Mouse (Mus musculus) limb, embryonic 14.5 days (tissue): ENCODE data around the gene Unc5cl. TPM values are rescaled to one million over a fixed set of nuclear protein-coding genes. Genes with fewer than 3 reads are reported as not detected.

ENCODE experiments used
- ATAC-seq: fragments of 200-750 bp; cut with Nextera tagmentation; 2 replicates; pipeline ENCODE4 v1.8.0; 2017; ENCODE audit warnings: low read depth, moderate number of reproducible peaks, moderate TSS enrichment; ENCODE audit not compliant: low FRiP score
- DNase-seq: peaks from one replicate; pipeline ENCODE4 v3.0.0-alpha.2; 2015; ENCODE audit warnings: low spot score
- H3K27ac ChIP-seq: fragments of 300-500 bp; sonication (generic); replicated peaks from 2 replicates; pipeline ENCODE4 v1.5.1; 2014; ENCODE audit warnings: low read depth, mild to moderate bottlenecking, low read length, moderate library complexity, mixed read lengths
- H3K27me3 ChIP-seq: fragments of 300-500 bp; sonication (generic); 2 replicates; pipeline ENCODE4 v1.6.1; 2014; ENCODE audit warnings: low read length, mixed read lengths; ENCODE audit not compliant: control insufficient read depth, insufficient read depth
- H3K36me3 ChIP-seq: fragments of 300-500 bp; sonication (generic); 2 replicates; pipeline ENCODE4 v1.6.1; 2014; ENCODE audit warnings: mild to moderate bottlenecking, low read length, moderate library complexity, mixed read lengths; ENCODE audit not compliant: control insufficient read depth, insufficient read depth
- H3K4me1 ChIP-seq: fragments of 300-500 bp; sonication (generic); 2 replicates; pipeline ENCODE4 v1.6.1; 2014; ENCODE audit warnings: antibody characterized with exemption, low read length, mixed read lengths; ENCODE audit not compliant: control insufficient read depth, insufficient read depth
- H3K4me2 ChIP-seq: fragments of 300-500 bp; sonication (generic); replicated peaks from 2 replicates; pipeline ENCODE4 v1.6.1; 2014; ENCODE audit warnings: low read depth, mild to moderate bottlenecking, low read length, moderate library complexity; ENCODE audit not compliant: severe bottlenecking
- H3K4me3 ChIP-seq: fragments of 300-500 bp; sonication (generic); replicated peaks from 2 replicates; pipeline ENCODE4 v1.5.1; 2014; ENCODE audit warnings: low read length
- H3K9ac ChIP-seq: fragments of 300-500 bp; sonication (generic); 2 replicates; pipeline ENCODE4 v1.6.1; 2014; ENCODE audit warnings: mild to moderate bottlenecking, low read depth, low read length, moderate library complexity; ENCODE audit not compliant: severe bottlenecking
- H3K9me3 ChIP-seq: fragments of 300-500 bp; sonication (generic); 2 replicates; pipeline ENCODE4 v1.6.1; 2016; ENCODE audit warnings: low read length; ENCODE audit not compliant: control insufficient read depth
- POLR2A ChIP-seq: fragments of 200-500 bp; IDR thresholded peaks from 2 replicates; pipeline ENCODE4 v1.8.0; 2012; ENCODE audit warnings: inconsistent platforms, mild to moderate bottlenecking, moderate library complexity, borderline replicate concordance; ENCODE audit not compliant: insufficient read depth, insufficient read length; ENCODE audit errors: extremely low read depth
- whole genome bisulfite sequencing: fragments of 180-500 bp; shearing (Covaris S2); extraction: QIAGEN DNeasy Blood & Tissue Kit; methylation state at CpG from one replicate; pipeline ENCODE4 v1.1.7; 2014; 5-methylcytosine and 5-hydroxymethylcytosine counted together
- polyA plus RNA-seq, 2 experiments: library from polyadenylated mRNA; depleted of rRNA in 1 of 2; stranded (reverse) in 1 of 2; unstranded in 1 of 2; fragments of >200 nt; fragmentation: Nextera tagmentation in 1 of 2; extraction: Ambion mirVana in 1 of 2; gene quantifications; 2 replicates each; pipeline versions ENCODE4 v1.2.1 to v1.2.3; 2012 to 2014

Unc5cl gene
- polyA plus RNA-seq, 2 experiments, result 0.15 to 0.18 TPM

DNA sequence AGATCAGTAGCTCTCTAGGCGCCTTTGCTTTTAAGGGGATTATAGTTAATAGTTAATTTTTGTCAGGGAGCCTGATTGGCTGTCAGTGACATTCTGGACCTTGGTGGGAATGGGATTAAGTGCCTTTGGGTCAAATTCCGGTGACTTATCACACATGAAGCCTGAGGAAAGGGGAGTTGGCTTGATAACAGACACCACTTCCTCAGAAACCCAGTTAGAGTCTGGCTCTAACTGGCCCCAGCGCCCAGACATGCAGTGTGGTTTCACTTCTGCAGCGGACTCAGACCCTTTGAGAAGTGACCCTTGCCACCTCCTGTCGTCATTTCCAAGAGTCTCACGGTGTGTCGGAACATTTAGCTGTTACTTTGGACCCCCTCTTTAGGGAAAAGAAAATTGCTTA is 36.5 kb upstream of the Unc5cl start:
- Histone ChIP-seq H3K27ac (no peak overlapping the region), H3K36me3 (peaks cover 27% of the 10 kb centered on the region), H3K9ac (no peak overlapping the region), H3K4me2 (no peak overlapping the region), H3K27me3 (no peaks in the 10 kb centered on the region), H3K4me3 (no peak overlapping the region), H3K4me1 (no peaks in the 10 kb centered on the region), H3K9me3 (no peaks in the 10 kb centered on the region)
- 85% methylated on average over 7 of the region's 7 CpGs for WGBS
- no peak for TF ChIP-seq POLR2A
- ATAC-seq (no peak), DNase-seq (no peak)

DNA sequence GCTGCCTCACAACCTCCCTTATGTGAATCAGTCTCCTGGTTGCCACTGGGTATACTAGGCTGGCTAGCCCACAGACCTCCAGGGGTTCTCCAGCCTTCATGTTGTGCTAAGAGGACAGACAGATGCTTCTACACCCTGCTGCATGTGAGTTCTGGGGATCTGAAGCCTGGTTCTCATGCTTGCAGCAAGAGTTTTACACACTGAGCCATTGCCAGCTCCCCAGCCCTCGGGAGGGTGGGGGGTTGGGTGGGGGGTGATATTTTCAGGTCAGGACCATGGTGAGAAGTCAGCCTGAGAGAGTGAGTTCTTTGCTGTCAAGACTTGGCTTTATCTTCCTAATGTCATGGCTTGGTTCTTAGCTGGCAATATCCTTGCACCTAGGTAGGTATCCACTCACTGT is 35.9 kb upstream of the Unc5cl start:
- no peak overlapping the region for H3K4me3 ChIP-seq

GRCm38 (mm10) chr17:48419571-48419970 is 35.1 kb upstream of the Unc5cl start:
- no peak for TF ChIP-seq POLR2A
- H3K4me3 ChIP-seq, result no peak overlapping the region
- no peaks in the 10 kb centered on the region for H3K4me1 ChIP-seq
- H3K9ac ChIP-seq, result no peak overlapping the region
- peaks cover 22% of the 10 kb centered on the region for H3K36me3 ChIP-seq
- no peak for ATAC-seq
- WGBS, result 51% methylated on average over 2 of the region's 2 CpGs
- no peaks in the 10 kb centered on the region for H3K27me3 ChIP-seq
- H3K4me2 ChIP-seq, result no peak overlapping the region
- no peak for DNase-seq
- H3K9me3 ChIP-seq, result no peaks in the 10 kb centered on the region
- H3K27ac ChIP-seq, result no peak overlapping the region

More for the DNA sequence above, 35.9 kb upstream of the Unc5cl start:
- no peaks in the 10 kb centered on the region for H3K9me3 ChIP-seq
- no peaks in the 10 kb centered on the region for H3K27me3 ChIP-seq
- peaks cover 27% of the 10 kb centered on the region for H3K36me3 ChIP-seq
- no peak for TF ChIP-seq POLR2A
- no peaks in the 10 kb centered on the region for H3K4me1 ChIP-seq
- WGBS, result 93% methylated on average over 1 of the region's 1 CpGs
- ATAC-seq (no peak), DNase-seq (no peak)
- no peak overlapping the region for H3K4me2 ChIP-seq
- H3K9ac ChIP-seq, result no peak overlapping the region
- H3K27ac ChIP-seq, result no peak overlapping the region

GRCm38 (mm10) chr17:48424237-48424636 is 30.5 kb upstream of the Unc5cl start:
- ATAC-seq, result no peak
- no peak overlapping the region for H3K27ac ChIP-seq
- 88% methylated on average over 9 of the region's 9 CpGs for WGBS
- no peaks in the 10 kb centered on the region for H3K27me3 ChIP-seq
- H3K9ac ChIP-seq, result no peak overlapping the region
- H3K4me2 ChIP-seq, result no peak overlapping the region
- no peaks in the 10 kb centered on the region; the same call in 1 of the 2 replicates for H3K36me3 ChIP-seq
- peaks cover 22% of the 10 kb centered on the region for H3K4me1 ChIP-seq
- no peak overlapping the region for H3K4me3 ChIP-seq
- H3K9me3 ChIP-seq, result no peaks in the 10 kb centered on the region
- no peak for DNase-seq
- TF ChIP-seq POLR2A, result no peak

DNA sequence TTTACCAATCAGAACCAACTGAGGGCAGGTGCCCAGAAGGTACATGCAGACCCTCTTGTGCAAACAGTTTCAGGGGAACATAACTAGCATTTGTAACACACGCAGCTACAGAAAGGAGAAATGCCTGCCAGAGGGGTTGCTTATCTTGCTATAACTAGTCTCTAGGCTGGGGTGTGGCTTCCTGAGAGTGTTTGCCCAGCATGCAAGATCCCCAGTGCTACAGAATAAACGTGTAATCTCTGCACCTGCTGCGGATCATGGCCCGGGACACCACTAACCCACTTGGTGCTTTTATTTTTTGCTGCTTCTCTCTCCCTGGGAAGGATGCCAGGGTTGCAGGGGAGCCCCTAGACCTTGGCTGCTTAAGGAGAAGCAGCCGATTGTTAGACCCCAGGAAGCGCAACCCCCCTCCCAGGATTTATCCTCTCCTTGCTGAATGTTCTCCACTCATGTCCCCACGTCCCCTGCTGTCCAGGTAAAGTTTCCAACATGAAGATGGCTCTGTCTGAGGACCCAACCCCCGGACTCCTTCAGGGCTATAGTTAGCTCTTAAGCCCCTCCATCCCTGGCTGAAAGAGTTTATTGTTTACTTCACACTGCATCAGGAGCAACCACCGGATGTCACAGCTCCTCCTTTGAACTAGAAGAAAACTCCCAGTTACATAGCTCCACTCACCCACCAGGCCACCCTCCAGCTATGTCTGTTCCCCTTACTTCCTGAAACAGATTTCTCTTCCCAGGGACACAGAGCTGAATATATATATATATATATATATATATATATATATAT is 28.7 kb upstream of the Unc5cl start:
- Histone ChIP-seq H3K4me3 (no peak overlapping the region), H3K4me1 (peaks cover 28% of the 10 kb centered on the region), H3K9me3 (no peaks in the 10 kb centered on the region), H3K27ac (no peak overlapping the region), H3K4me2 (no peak overlapping the region), H3K9ac (no peak overlapping the region), H3K36me3 (no peaks in the 10 kb centered on the region), H3K27me3 (no peaks in the 10 kb centered on the region)
- WGBS, result 44% methylated on average over 9 of the region's 9 CpGs
- ATAC-seq (no peak), DNase-seq (no peak)
- TF ChIP-seq POLR2A, result no peak
